Mouse (Mus musculus): ENCODE data around the gene Galns.

DNA sequence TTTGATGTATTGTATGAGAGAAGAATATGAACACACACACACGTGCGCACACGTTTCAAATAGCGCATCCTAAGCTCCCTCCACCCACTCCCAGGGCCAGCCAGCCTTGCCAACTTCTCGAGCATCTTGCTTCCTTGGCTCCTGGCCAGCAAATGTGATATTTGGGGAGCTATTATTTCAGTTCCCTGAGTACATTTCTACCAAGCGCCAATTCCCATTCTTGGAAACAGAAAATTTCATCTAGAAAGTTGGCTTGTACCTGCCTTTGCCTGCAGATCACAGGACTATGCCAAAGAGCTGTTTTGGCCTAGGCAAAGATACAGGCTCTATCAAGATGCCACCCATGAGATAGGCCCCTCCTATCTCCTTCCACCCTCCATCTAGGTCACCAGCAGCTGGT is 56.5 kb downstream of the Galns start:
- TF ChIP-seq POLR2A (IDR thresholded peaks at IDR 0.05; ENCODE audit: low read depth, low read length), result no peak
- TF ChIP-seq CTCF (IDR thresholded peaks at IDR 0.05; ENCODE audit: extremely low read depth, insufficient read length, insufficient replicate concordance, low read depth, low read length), result no peak
